Mouse (Mus musculus) gastrocnemius, postnatal 25 days (tissue): ENCODE data around the gene Tmtc2. TPM values are rescaled to one million over a fixed set of nuclear protein-coding genes. Genes with fewer than 3 reads are reported as not detected.

Experiments
- DNase-seq: peaks from one replicate; pipeline ENCODE4 v3.0.0; 2022
- total RNA-seq, 2 experiments: library from RNA; stranded (reverse); gene quantifications; 1 replicate in 1 of 2; 2 replicates in 1 of 2; pipeline ENCODE4 v1.2.3; 2021

Gene Tmtc2
- total RNA-seq, 2 experiments from 2014 or later: 1.2 to 1.3 TPM

GRCm38 (mm10) chr10:105544004-105545003 lies 29.9 kb downstream of the Tmtc2 start:
- no peak for DNase-seq

- no peak for DNase-seq
These were observed 32.2 kb downstream of the Tmtc2 start for GRCm38 (mm10) chr10:105542081-105542480.

- no peak for DNase-seq
These were observed 34.6 kb downstream of the Tmtc2 start for GRCm38 (mm10) chr10:105539697-105540096.

- no peak for DNase-seq
These were observed 37.3 kb downstream of the Tmtc2 start for GRCm38 (mm10) chr10:105536910-105537309.

- no peak for DNase-seq
These were observed 38.4 kb downstream of the Tmtc2 start for GRCm38 (mm10) chr10:105535848-105536247.

- DNase-seq: no peak
These were observed 41.5 kb downstream of the Tmtc2 start for GRCm38 (mm10) chr10:105532747-105533146.

- no peak for DNase-seq
These were observed 42.2 kb downstream of the Tmtc2 start for GRCm38 (mm10) chr10:105532019-105532525.

GRCm38 (mm10) chr10:105531080-105531894 lies 43.0 kb downstream of the Tmtc2 start:
- DNase-seq: no peak

GRCm38 (mm10) chr10:105523405-105524088 lies 50.7 kb downstream of the Tmtc2 start:
- DNase-seq: no peak

GRCm38 (mm10) chr10:105522431-105522830 lies 51.8 kb downstream of the Tmtc2 start:
- no peak for DNase-seq

- no peak for DNase-seq
These were observed 55.0 kb downstream of the Tmtc2 start for GRCm38 (mm10) chr10:105519154-105519806.

GRCm38 (mm10) chr10:105518144-105518543 lies 56.1 kb downstream of the Tmtc2 start:
- no peak for DNase-seq

- no peak for DNase-seq
These were observed 60.4 kb downstream of the Tmtc2 start for GRCm38 (mm10) chr10:105513777-105514322.

- no peak for DNase-seq
These were observed 64.4 kb downstream of the Tmtc2 start for GRCm38 (mm10) chr10:105509896-105510272.

- no peak for DNase-seq
These were observed 64.9 kb downstream of the Tmtc2 start for GRCm38 (mm10) chr10:105509146-105509895.

- no peak for DNase-seq
These were observed 66.1 kb downstream of the Tmtc2 start for GRCm38 (mm10) chr10:105507982-105508786.

GRCm38 (mm10) chr10:105506046-105506445 lies 68.2 kb downstream of the Tmtc2 start:
- no peak for DNase-seq

GRCm38 (mm10) chr10:105504472-105504871 lies 69.8 kb downstream of the Tmtc2 start:
- no peak for DNase-seq

GRCm38 (mm10) chr10:105501736-105502135 lies 72.5 kb downstream of the Tmtc2 start:
- DNase-seq: no peak

GRCm38 (mm10) chr10:105500482-105500881 lies 73.8 kb downstream of the Tmtc2 start:
- DNase-seq: no peak
